Mouse (Mus musculus) myocyte (in vitro differentiated cells): ENCODE data around the gene Rabep2.

Experiments
- CEBPB ChIP-seq: IDR thresholded peaks from 2 replicates; pipeline ENCODE4 v1.6.1; 2011; ENCODE audit warnings: mild to moderate bottlenecking, moderate library complexity; ENCODE audit not compliant: poor library complexity, insufficient read depth, severe bottlenecking
- E2F4 ChIP-seq: IDR thresholded peaks from one replicate; pipeline ENCODE4 v1.6.1; 2011; ENCODE audit warnings: mild to moderate bottlenecking, control low read depth, moderate library complexity; ENCODE audit not compliant: insufficient read depth
- MAX ChIP-seq: IDR thresholded peaks from one replicate; pipeline ENCODE4 v1.6.1; 2011; ENCODE audit warnings: low read depth, mild to moderate bottlenecking, control low read depth
- MYOD1 ChIP-seq, 3 experiments: IDR thresholded peaks; one replicate each; pipeline ENCODE4 v1.6.1; 2011; ENCODE audit warnings: control low read depth in 2 of 3, low read depth in 2 of 3, mild to moderate bottlenecking in 2 of 3, moderate library complexity in 1 of 3; ENCODE audit not compliant: insufficient read length in 2 of 3, control insufficient read depth in 1 of 3
- MYOG ChIP-seq, 3 experiments: IDR thresholded peaks; one replicate each; pipeline ENCODE4 v1.6.1; 2011; ENCODE audit warnings: control low read depth in 2 of 3, low read depth in 2 of 3, mild to moderate bottlenecking in 2 of 3; ENCODE audit not compliant: insufficient read length in 2 of 3, control insufficient read depth in 1 of 3, insufficient read depth in 1 of 3
- POLR2A ChIP-seq: IDR thresholded peaks from one replicate; pipeline ENCODE4 v1.6.1; 2011; ENCODE audit warnings: low read depth, mild to moderate bottlenecking, control low read depth, moderate library complexity; ENCODE audit not compliant: insufficient read length
- POLR2AphosphoS2 ChIP-seq: IDR thresholded peaks from one replicate; pipeline ENCODE4 v1.6.1; 2011; ENCODE audit warnings: low read depth, control low read depth; ENCODE audit not compliant: insufficient read length
- SRF ChIP-seq: IDR thresholded peaks from one replicate; pipeline ENCODE4 v1.6.1; 2011; ENCODE audit warnings: low read depth; ENCODE audit not compliant: control insufficient read depth, insufficient read length
- TCF12 ChIP-seq: IDR thresholded peaks from one replicate; pipeline ENCODE4 v1.6.1; 2011; ENCODE audit warnings: mild to moderate bottlenecking, control low read depth; ENCODE audit not compliant: poor library complexity, insufficient read depth, severe bottlenecking
- TCF3 ChIP-seq: IDR thresholded peaks from one replicate; pipeline ENCODE4 v1.6.1; 2011; ENCODE audit warnings: low read depth, control low read depth; ENCODE audit not compliant: insufficient read length
- USF1 ChIP-seq: IDR thresholded peaks from one replicate; pipeline ENCODE4 v1.6.1; 2011; ENCODE audit warnings: low read depth, mild to moderate bottlenecking, control low read depth, moderate library complexity

- TF ChIP-seq POLR2A (no peak), CEBPB (no peak), USF1 (no peak), TCF12 (no peak), MYOD1 (IDR thresholded peaks at IDR 0.05; ENCODE audit: control insufficient read depth in 1 of 3, insufficient read length in 2 of 3, low read depth in 2 of 3) (no peak), MYOG (IDR thresholded peaks at IDR 0.05; ENCODE audit: control insufficient read depth in 1 of 3, insufficient read depth in 1 of 3, insufficient read length in 2 of 3, low read depth in 2 of 3) (no peak), E2F4 (no peak), POLR2AphosphoS2 (no peak), TCF3 (no peak), MAX (no peak), SRF (no peak)
Observed at GRCm38 (mm10) chr7:126471361-126471760, 42.8 kb downstream of the Rabep2 start.
